Mouse (Mus musculus) MEL (cell line): ENCODE measurements around the gene Itpk1. TPM values are rescaled to one million over a fixed set of nuclear protein-coding genes. Genes with fewer than 3 reads are reported as not detected.

Experiments
- DNase-seq: peaks from one replicate; pipeline ENCODE4 v3.0.0; 2011; ENCODE audit warnings: low read depth, low spot score
- H3K27ac ChIP-seq: 2 replicates; pipeline ENCODE4 v1.5.1; 2012; ENCODE audit warnings: low read depth, mild to moderate bottlenecking, control low read depth, low read length, moderate library complexity; ENCODE audit not compliant: control insufficient read depth
- H3K27me3 ChIP-seq, 2 experiments: fragments of 150-350 bp in 1 of 2; sonication (generic) in 1 of 2; 2 replicates each; pipeline ENCODE4 v1.6.1; 2012; ENCODE audit warnings: low read length in 2 of 2, mild to moderate bottlenecking in 2 of 2, improper control_type of control experiment in 1 of 2, moderate library complexity in 1 of 2; ENCODE audit not compliant: insufficient read depth in 2 of 2, control insufficient read depth in 1 of 2
- H3K36me3 ChIP-seq, 2 experiments: 2 replicates each; pipeline ENCODE4 v1.6.1; 2012 to 2014; ENCODE audit warnings: low read length in 2 of 2, improper control_type of control experiment in 1 of 2, inconsistent platforms in 1 of 2, mild to moderate bottlenecking in 1 of 2; ENCODE audit not compliant: insufficient read depth in 2 of 2, control insufficient read depth in 1 of 2
- H3K4me1 ChIP-seq, 2 experiments: fragments of 150-350 bp in 1 of 2; sonication (generic) in 1 of 2; 2 replicates each; pipeline ENCODE4 v1.6.1; 2012; ENCODE audit warnings: low read length in 2 of 2, improper control_type of control experiment in 1 of 2, mild to moderate bottlenecking in 1 of 2; ENCODE audit not compliant: insufficient read depth in 2 of 2, control insufficient read depth in 1 of 2
- H3K4me3 ChIP-seq, 2 experiments: fragments of 150-350 bp in 1 of 2; sonication (generic) in 1 of 2; 2 replicates each; pipeline ENCODE4 v1.5.1; 2012; ENCODE audit warnings: low read depth in 2 of 2, low read length in 2 of 2, mild to moderate bottlenecking in 2 of 2, moderate library complexity in 2 of 2, control low read depth in 1 of 2, improper control_type of control experiment in 1 of 2; ENCODE audit not compliant: control insufficient read depth in 1 of 2, insufficient read depth in 1 of 2
- H3K79me2 ChIP-seq: 2 replicates; pipeline ENCODE4 v1.6.1; 2012; ENCODE audit warnings: mild to moderate bottlenecking, low read length, moderate library complexity; ENCODE audit not compliant: control insufficient read depth, poor library complexity, insufficient read depth
- H3K9ac ChIP-seq: 2 replicates; pipeline ENCODE4 v1.6.1; 2012; ENCODE audit warnings: low read depth, mild to moderate bottlenecking, control low read depth, low read length, moderate library complexity; ENCODE audit not compliant: control insufficient read depth, poor library complexity, severe bottlenecking
- H3K9me3 ChIP-seq: fragments of 150-350 bp; sonication (generic); replicated peaks from 2 replicates; pipeline ENCODE4 v1.6.1; 2012; ENCODE audit warnings: mild to moderate bottlenecking, low read length, improper control_type of control experiment, moderate library complexity; ENCODE audit not compliant: insufficient read depth
- CTCF ChIP-seq, 3 experiments: IDR thresholded peaks in 2 of 3; conservative IDR thresholded peaks in 1 of 3; 2 replicates each; pipeline ENCODE4 v1.5.1; 2011 to 2012; ENCODE audit warnings: low read length in 3 of 3, low read depth in 2 of 3, mild to moderate bottlenecking in 2 of 3, improper control_type of control experiment in 1 of 3, inconsistent platforms in 1 of 3, mixed read lengths in 1 of 3, moderate library complexity in 1 of 3; ENCODE audit not compliant: control insufficient read depth in 1 of 3, insufficient read depth in 1 of 3, poor library complexity in 1 of 3, severe bottlenecking in 1 of 3
- ETS1 ChIP-seq: IDR thresholded peaks from 2 replicates; pipeline ENCODE4 v1.6.1; 2012; ENCODE audit warnings: low read depth, mild to moderate bottlenecking, inconsistent platforms, low read length, improper control_type of control experiment, moderate library complexity
- GATA1 ChIP-seq: IDR thresholded peaks from 2 replicates; pipeline ENCODE4 v1.6.1; 2011; ENCODE audit warnings: low read depth, low read length, improper control_type of control experiment
- HCFC1 ChIP-seq: IDR thresholded peaks from 2 replicates; pipeline ENCODE4 v1.6.1; 2012; ENCODE audit warnings: low read depth, mild to moderate bottlenecking, inconsistent platforms, low read length, improper control_type of control experiment, moderate library complexity
- MEF2A ChIP-seq: IDR thresholded peaks from 2 replicates; pipeline ENCODE4 v1.6.1; 2014; ENCODE audit warnings: low read depth, mild to moderate bottlenecking, inconsistent platforms, low read length, improper control_type of control experiment; ENCODE audit not compliant: poor library complexity, insufficient replicate concordance, severe bottlenecking; ENCODE audit errors: extremely low read depth
- NRF1 ChIP-seq: IDR thresholded peaks from 2 replicates; pipeline ENCODE4 v1.6.1; 2014; ENCODE audit warnings: low read depth, mild to moderate bottlenecking, inconsistent platforms, low read length, improper control_type of control experiment, moderate library complexity; ENCODE audit not compliant: poor library complexity, insufficient read depth, severe bottlenecking
- POLR2AphosphoS2 ChIP-seq: IDR thresholded peaks from 2 replicates; pipeline ENCODE4 v1.6.1; 2011; ENCODE audit warnings: low read length, improper control_type of control experiment
- RAD21 ChIP-seq: IDR thresholded peaks from 2 replicates; pipeline ENCODE4 v1.6.1; 2011; ENCODE audit warnings: mild to moderate bottlenecking, low read depth, low read length, improper control_type of control experiment
- RCOR1 ChIP-seq: IDR thresholded peaks from 2 replicates; pipeline ENCODE4 v1.6.1; 2012; ENCODE audit warnings: low read depth, mild to moderate bottlenecking, inconsistent platforms, low read length, improper control_type of control experiment
- TAL1 ChIP-seq: IDR thresholded peaks from 2 replicates; pipeline ENCODE4 v1.6.1; 2012; ENCODE audit warnings: mild to moderate bottlenecking, inconsistent platforms, low read length, moderate library complexity, mixed read lengths
- USF1 ChIP-seq: IDR thresholded peaks from 2 replicates; pipeline ENCODE4 v1.6.1; 2014; ENCODE audit warnings: low read depth, mild to moderate bottlenecking, inconsistent platforms, low read length, improper control_type of control experiment, moderate library complexity
- ZKSCAN1 ChIP-seq: IDR thresholded peaks from 2 replicates; pipeline ENCODE4 v1.6.1; 2012; ENCODE audit warnings: low read depth, mild to moderate bottlenecking, inconsistent platforms, low read length, improper control_type of control experiment, moderate library complexity
- ZMIZ1 ChIP-seq: IDR thresholded peaks from 2 replicates; pipeline ENCODE4 v1.6.1; 2012; ENCODE audit warnings: low read depth, mild to moderate bottlenecking, inconsistent platforms, low read length, improper control_type of control experiment, moderate library complexity
- ZNF384 ChIP-seq: IDR thresholded peaks from 2 replicates; pipeline ENCODE4 v1.6.1; 2012; ENCODE audit warnings: low read depth, mild to moderate bottlenecking, inconsistent platforms, low read length, improper control_type of control experiment
- polyA plus RNA-seq, 2 experiments: library from polyadenylated mRNA; stranded (reverse) in 1 of 2; unstranded in 1 of 2; fragments of >175 nt in 1 of 2; fragments of >200 nt in 1 of 2; gene quantifications; 2 replicates each; pipeline versions ENCODE4 v1.2.1 to v1.2.4; 2012; ENCODE audit warnings: low replicate concordance in 2 of 2, low read depth in 1 of 2; ENCODE audit not compliant: insufficient read length in 2 of 2, insufficient read depth in 1 of 2, missing spikeins in 1 of 2
- total RNA-seq: library from RNA; depleted of rRNA; stranded (reverse); fragments of 300-350 nt; gene quantifications from 2 replicates; pipeline ENCODE4 v1.2.3, GENCODE M21; 2012

The Itpk1 gene
- total and polyA plus RNA-seq, 3 experiments = 12.0 to 25.7 TPM; not detected in 1

GRCm38 (mm10) chr12:102607808-102608517, 96.8 kb downstream of the Itpk1 start:
- H3K36me3 ChIP-seq = no peaks in the 10 kb centered on the region; a peak in 2 of 4 replicates
- no peaks in the 10 kb centered on the region for H3K79me2 ChIP-seq
- TF ChIP-seq USF1 (no peak), CTCF (IDR thresholded peaks at IDR 0.05 in 2 of 3, conservative IDR thresholded peaks at IDR 0.05 in 1 of 3; ENCODE audit: control insufficient read depth in 1 of 3, insufficient read depth in 1 of 3, low read depth in 2 of 3, low read length in 3 of 3, poor library complexity in 1 of 3, severe bottlenecking in 1 of 3) (no peak), TAL1 (no peak), RAD21 (no peak), POLR2AphosphoS2 (no peak), ZNF384 (no peak), RCOR1 (no peak), NRF1 (no peak)
- H3K4me1 ChIP-seq = 0 out of 4 replicates have a peak, but pooled peaks cover 0 to 3% of the 10 kb centered on the region in 2 experiments
- H3K9me3 ChIP-seq = no peaks in the 10 kb centered on the region
- H3K27me3 ChIP-seq = no peaks in the 10 kb centered on the region
- H3K27ac ChIP-seq = no peak overlapping the region
- no peak overlapping the region for H3K4me3 ChIP-seq
- DNase-seq = no peak
- no peak overlapping the region for H3K9ac ChIP-seq

- Histone ChIP-seq H3K36me3 (no peaks in the 10 kb centered on the region; a peak in 2 of 4 replicates), H3K9ac (no peak overlapping the region), H3K27me3 (no peaks in the 10 kb centered on the region), H3K79me2 (no peaks in the 10 kb centered on the region), H3K4me3 (no peak overlapping the region), H3K4me1 (0 out of 4 replicates have a peak, but pooled peaks cover 0 to 3% of the 10 kb centered on the region in 2 experiments)
- TF ChIP-seq HCFC1 (no peak), ZKSCAN1 (no peak), MEF2A (no peak), GATA1 (no peak), ZMIZ1 (no peak), CTCF (IDR thresholded peaks at IDR 0.05 in 2 of 3, conservative IDR thresholded peaks at IDR 0.05 in 1 of 3; ENCODE audit: control insufficient read depth in 1 of 3, insufficient read depth in 1 of 3, low read depth in 2 of 3, low read length in 3 of 3, poor library complexity in 1 of 3, severe bottlenecking in 1 of 3) (no peak), ETS1 (no peak)
- TF ChIP-seq, all 39 proteins: peak for 0
- no peak for DNase-seq
- Histone ChIP-seq H3K27ac (no peak overlapping the region), H3K9me3 (no peaks in the 10 kb centered on the region)
These were observed 97.7 kb downstream of the Itpk1 start for GRCm38 (mm10) chr12:102607066-102607465.
